Mouse (Mus musculus) kidney, adult 2 months (tissue): ENCODE data around the gene Gm8773. TPM values are rescaled to one million over a fixed set of nuclear protein-coding genes. Genes with fewer than 3 reads are reported as not detected.
A peak's percentile ranks its signal among the peaks of the same experiment; 100 is the strongest.

Experiments used
- DNase-seq: peaks from one replicate; pipeline ENCODE4 v3.0.0; 2021
- H3K27ac ChIP-seq: fragments of 200-500 bp; 2 replicates; pipeline ENCODE4 v1.5.1; 2012; ENCODE audit warnings: low read depth, low read length, control low read depth, inconsistent platforms; ENCODE audit not compliant: insufficient read depth
- H3K27me3 ChIP-seq: fragments of 200-500 bp; replicated peaks from 2 replicates; pipeline ENCODE4 v1.6.1; 2012; ENCODE audit warnings: mild to moderate bottlenecking, moderate library complexity, low read length, inconsistent platforms; ENCODE audit not compliant: control insufficient read depth, insufficient read depth
- H3K36me3 ChIP-seq: fragments of 200-500 bp; 2 replicates; pipeline ENCODE4 v1.6.1; 2012; ENCODE audit warnings: mild to moderate bottlenecking, moderate library complexity, low read length, inconsistent platforms; ENCODE audit not compliant: control insufficient read depth, insufficient read depth
- H3K4me1 ChIP-seq: fragments of 200-500 bp; 2 replicates; pipeline ENCODE4 v1.6.1; 2011; ENCODE audit warnings: low read length; ENCODE audit not compliant: control insufficient read depth, insufficient read depth
- H3K4me3 ChIP-seq: fragments of 200-500 bp; 2 replicates; pipeline ENCODE4 v1.5.1; 2011; ENCODE audit warnings: mild to moderate bottlenecking, low read depth, low read length, control low read depth; ENCODE audit not compliant: insufficient read depth
- CTCF ChIP-seq: fragments of 200-500 bp; conservative IDR thresholded peaks from 2 replicates; pipeline ENCODE4 v1.5.1; 2011; ENCODE audit warnings: low read depth, mild to moderate bottlenecking, control low read depth, low read length, moderate library complexity, mixed read lengths; ENCODE audit not compliant: insufficient read depth, insufficient read length
- POLR2A ChIP-seq: fragments of 200-500 bp; IDR thresholded peaks from one replicate; pipeline ENCODE4 v1.6.1; 2011; ENCODE audit warnings: low read depth, low read length, control low read depth
- whole genome bisulfite sequencing: fragments of 180-500 bp; shearing (Covaris S2); methylation state at CpG from one replicate; pipeline ENCODE4 v1.1.7; 2018; 5-methylcytosine and 5-hydroxymethylcytosine counted together
- polyA plus RNA-seq: library from polyadenylated mRNA; depleted of rRNA; stranded (reverse); fragments of >200 nt; gene quantifications from 2 replicates; pipeline ENCODE4 v1.2.3, GENCODE M21; 2012; rRNA removed

The Gm8773 gene
- polyA plus RNA-seq, 1 experiment = 0.25 TPM

DNA sequence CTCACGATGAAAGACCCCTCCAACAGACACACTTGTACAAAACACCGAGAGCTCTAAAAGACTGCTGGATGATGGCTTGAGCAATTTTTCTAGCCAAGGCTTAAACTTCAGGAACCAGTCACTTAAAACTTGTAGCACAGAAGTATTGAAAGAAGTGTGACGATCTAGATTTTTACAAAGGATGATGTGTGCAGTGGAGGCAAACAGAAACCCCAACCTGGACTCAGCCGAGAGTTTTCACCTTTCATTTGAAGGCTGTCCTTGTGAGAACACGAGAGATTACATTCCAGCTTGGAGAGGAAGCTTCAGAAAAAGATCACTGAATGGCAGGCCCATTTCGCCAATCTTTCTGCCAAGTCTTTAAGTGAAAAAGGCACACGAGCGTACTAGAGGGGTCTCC is 13.8 kb upstream of the Gm8773 start:
- Histone ChIP-seq H3K36me3 (no peaks in the 10 kb centered on the region), H3K27me3 (no peaks in the 10 kb centered on the region), H3K27ac (no peak overlapping the region), H3K4me1 (no peaks in the 10 kb centered on the region), H3K4me3 (peak overlapping the region; percentile 92)
- TF ChIP-seq POLR2A (no peak), CTCF (no peak)
- 35% methylated on average over 8 of the region's 8 CpGs for WGBS
- no peak for DNase-seq

DNA sequence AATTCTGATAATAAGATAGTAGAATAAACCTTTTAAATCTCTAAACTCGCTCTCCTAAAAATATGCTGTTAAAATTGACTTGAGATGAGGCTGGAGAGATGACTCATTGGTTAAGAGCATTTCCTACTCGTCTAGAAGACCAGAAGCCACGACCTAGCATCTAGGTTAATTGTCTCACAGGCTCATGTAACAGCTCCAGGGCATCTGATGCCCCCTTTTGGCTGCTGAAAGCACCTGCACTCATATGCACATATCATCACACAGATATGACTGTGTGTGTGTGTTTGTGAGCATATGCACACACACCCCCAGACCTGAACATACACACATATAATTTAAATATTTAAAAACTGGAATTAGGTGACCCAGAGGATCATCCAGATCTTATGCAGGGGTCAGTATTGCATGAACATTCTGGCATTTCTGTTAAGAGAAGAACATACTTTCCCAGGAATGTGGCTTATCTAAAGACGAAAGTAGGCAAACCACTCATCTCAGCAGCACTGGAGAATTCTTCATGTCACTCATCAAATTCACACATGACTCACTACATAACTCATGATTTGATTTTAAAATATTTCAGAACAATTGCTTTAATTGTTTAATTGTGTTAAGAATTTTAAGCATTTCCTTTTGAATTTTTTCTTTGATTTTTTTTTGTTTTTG is 12.4 kb upstream of the Gm8773 start:
- Histone ChIP-seq H3K4me3 (no peak overlapping the region), H3K27me3 (no peaks in the 10 kb centered on the region), H3K36me3 (no peaks in the 10 kb centered on the region), H3K27ac (no peak overlapping the region), H3K4me1 (no peaks in the 10 kb centered on the region)
- DNase-seq = no peak
- 67% methylated on average over 4 of the region's 4 CpGs for WGBS
- peak; percentile 43 for TF ChIP-seq CTCF
- no peak for TF ChIP-seq POLR2A

DNA sequence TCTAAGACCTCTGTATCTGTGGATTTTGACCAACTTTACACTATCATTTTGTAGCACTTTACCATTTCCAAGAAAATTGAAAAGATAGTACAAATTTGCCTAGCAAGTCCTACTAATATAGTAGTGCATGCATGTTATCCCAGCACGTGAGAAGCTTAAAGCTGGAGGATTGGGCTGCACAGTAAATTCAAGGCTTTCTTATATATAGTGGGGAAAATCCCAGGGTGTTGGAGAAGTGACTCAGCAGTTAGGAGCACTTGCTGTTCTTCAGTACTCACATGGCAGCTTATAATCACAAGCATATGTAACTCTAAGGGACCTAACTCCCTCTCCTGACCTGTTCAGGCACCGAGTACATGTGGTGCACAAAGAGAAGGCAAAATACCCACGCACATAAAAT is 11.2 kb upstream of the Gm8773 start:
- Histone ChIP-seq H3K27me3 (no peaks in the 10 kb centered on the region), H3K27ac (no peak overlapping the region), H3K4me3 (no peak overlapping the region), H3K36me3 (no peaks in the 10 kb centered on the region), H3K4me1 (no peaks in the 10 kb centered on the region)
- no peak for DNase-seq
- 77% methylated on average over 3 of the region's 3 CpGs for WGBS
- no peak for TF ChIP-seq POLR2A

DNA sequence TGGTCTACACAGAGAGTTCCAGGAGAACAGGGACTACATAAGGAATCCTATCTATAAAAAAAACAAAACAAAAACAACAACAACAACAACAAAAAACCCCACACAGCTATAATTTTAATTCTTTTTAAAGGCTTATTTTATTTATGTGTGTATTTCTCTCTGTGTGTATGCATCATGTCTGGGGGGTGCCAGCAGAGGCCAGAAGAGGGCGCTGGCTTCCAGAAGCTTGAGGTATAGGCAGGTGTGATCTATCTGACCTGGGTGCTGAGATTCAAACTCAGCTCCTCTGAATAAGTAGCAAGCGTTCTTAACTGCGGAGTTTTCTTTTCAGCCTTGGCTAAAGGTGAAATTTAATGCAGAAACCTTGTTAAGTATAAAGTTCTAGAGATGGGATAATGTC is 14.1 kb downstream of the Gm8773 start:
- Histone ChIP-seq H3K27ac (no peak overlapping the region), H3K4me3 (no peak overlapping the region), H3K36me3 (no peaks in the 10 kb centered on the region), H3K27me3 (no peaks in the 10 kb centered on the region), H3K4me1 (no peaks in the 10 kb centered on the region)
- DNase-seq = no peak
- TF ChIP-seq POLR2A = no peak
- TF ChIP-seq CTCF = no peak
- 87% methylated on average over 3 of the region's 3 CpGs for WGBS

DNA sequence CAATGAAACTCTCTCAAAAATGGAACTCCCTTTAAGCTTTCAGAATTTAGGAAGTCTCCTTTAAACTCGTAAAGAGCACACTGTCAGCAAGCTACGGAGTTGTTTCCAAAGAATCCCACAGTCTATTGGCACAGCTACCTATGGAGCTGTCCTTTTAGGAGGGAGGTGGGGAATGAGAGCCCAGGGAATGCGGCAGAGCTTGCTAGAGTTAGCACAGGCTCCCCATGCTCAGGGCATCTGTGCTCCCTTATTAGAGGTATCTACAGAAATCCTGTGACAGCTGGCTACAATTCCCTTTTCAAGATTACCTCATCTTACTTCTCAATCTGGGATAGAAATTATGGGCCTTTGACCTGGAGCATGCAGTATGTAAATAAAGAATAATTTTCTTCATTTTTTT is 36.9 kb downstream of the Gm8773 start:
- Histone ChIP-seq H3K27me3 (no peaks in the 10 kb centered on the region), H3K27ac (no peak overlapping the region), H3K4me1 (no peaks in the 10 kb centered on the region), H3K4me3 (no peak overlapping the region), H3K36me3 (no peaks in the 10 kb centered on the region)
- TF ChIP-seq CTCF (no peak), POLR2A (no peak)
- 61% methylated on average over 3 of the region's 3 CpGs for WGBS
- no peak for DNase-seq

DNA sequence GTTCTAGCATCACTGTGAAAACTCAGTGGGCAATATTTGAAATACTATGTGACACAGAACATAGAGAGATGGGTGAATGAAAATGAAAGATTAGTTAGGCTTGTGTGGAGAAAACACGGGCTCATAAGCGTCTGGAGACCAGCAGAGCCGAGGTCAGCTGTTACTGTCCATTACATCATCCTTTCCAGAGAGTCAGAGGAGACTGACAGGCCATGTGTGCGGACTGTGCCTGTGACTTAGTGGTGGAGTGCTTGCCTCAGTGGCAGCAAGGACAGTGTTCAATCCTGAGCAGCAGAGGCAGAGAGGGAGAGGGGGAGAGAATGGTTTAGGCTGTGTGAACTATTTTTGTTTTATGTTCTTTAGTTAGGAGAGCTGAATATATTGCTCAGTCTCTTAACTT is 44.7 kb downstream of the Gm8773 start:
- 59% methylated on average over 4 of the region's 4 CpGs for WGBS
- Histone ChIP-seq H3K27ac (no peak overlapping the region), H3K36me3 (no peaks in the 10 kb centered on the region), H3K4me3 (no peak overlapping the region), H3K4me1 (no peaks in the 10 kb centered on the region), H3K27me3 (no peaks in the 10 kb centered on the region)
- DNase-seq = no peak
- TF ChIP-seq CTCF = no peak
- TF ChIP-seq POLR2A = no peak

DNA sequence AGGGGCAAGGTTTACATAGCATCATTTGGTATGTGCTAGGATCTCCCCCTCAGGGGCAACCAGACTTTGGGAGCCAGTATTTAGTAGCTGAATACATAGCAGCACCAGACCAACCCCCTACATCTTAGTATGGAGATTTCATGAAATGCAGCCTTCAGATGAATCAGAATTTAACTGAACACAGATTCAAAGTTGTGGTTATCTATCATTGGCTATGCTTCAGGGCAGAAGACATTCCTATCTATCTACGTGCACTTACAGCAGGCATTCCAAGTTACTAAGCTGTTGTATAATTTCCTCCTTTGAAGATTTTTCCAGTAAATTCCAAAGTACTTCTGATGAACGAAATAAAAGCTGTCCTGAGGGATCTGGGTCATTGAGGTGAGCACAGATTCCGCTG is 51.9 kb downstream of the Gm8773 start:
- WGBS = 68% methylated on average over 3 of the region's 3 CpGs
- Histone ChIP-seq H3K4me3 (no peak overlapping the region), H3K4me1 (no peaks in the 10 kb centered on the region), H3K27ac (no peak overlapping the region), H3K36me3 (no peaks in the 10 kb centered on the region; the same call in 1 of the 2 replicates), H3K27me3 (no peaks in the 10 kb centered on the region)
- no peak for DNase-seq
- TF ChIP-seq CTCF (no peak), POLR2A (no peak)

Other genes with a start within 250 kb of the Gm8773 start
- 2.2 and 2.6 TPM in 2 replicates for gene Cdk14, start 153.5 kb upstream of the Gm8773 start, polyA plus RNA-seq
- not detected in 2 replicates for gene 1700015F17Rik, start 94.7 kb upstream of the Gm8773 start, polyA plus RNA-seq
- gene Cldn12, start 58.8 kb upstream of the Gm8773 start, polyA plus RNA-seq = 63.4 and 72.4 TPM in 2 replicates
- 4.7 and 6.6 TPM in 2 replicates for gene Gtpbp10, start 14.3 kb upstream of the Gm8773 start, polyA plus RNA-seq
- gene Cfap69, start 90.4 kb downstream of the Gm8773 start, polyA plus RNA-seq = 3.8 and 4.5 TPM in 2 replicates
- 71.7 and 76.1 TPM in 2 replicates for gene Steap2, start 120.8 kb downstream of the Gm8773 start, polyA plus RNA-seq
- gene Steap1, start 175.5 kb downstream of the Gm8773 start, polyA plus RNA-seq = 5.2 and 6.4 TPM in 2 replicates